Mouse (Mus musculus) left cerebral cortex, adult 8-10 months (tissue): ENCODE results near the gene Ift88. TPM values are rescaled to one million over a fixed set of nuclear protein-coding genes. Genes with fewer than 3 reads are reported as not detected.
"Not testable (repeated sequence)": the region's sequence is repeated elsewhere in the genome, so short reads cannot be mapped to it uniquely, and the experiment has no call there.

ENCODE experiments used
- DNase-seq, 2 experiments: peaks; one replicate each; pipeline ENCODE4 v3.0.0; 2022; ENCODE audit warnings: low spot score in 2 of 2
- total RNA-seq, 4 experiments: library from RNA; stranded (reverse); gene quantifications; 2 replicates each; pipeline ENCODE4 v1.2.4; 2022

Gene Ift88
- total RNA-seq, 4 experiments from 2014 or later: 15.3 to 20.8 (median 17.9) TPM

- DNase-seq: no peak
These were observed 28.7 kb downstream of the Ift88 start for GRCm38 (mm10) chr14:57452516-57452915.

GRCm38 (mm10) chr14:57459883-57460282 is 36.0 kb downstream of the Ift88 start:
- peak in 1 of 2 experiments; percentile 12 for DNase-seq

GRCm38 (mm10) chr14:57460326-57460725 is 36.5 kb downstream of the Ift88 start:
- not testable (repeated sequence) for DNase-seq

GRCm38 (mm10) chr14:57462871-57463270 is 39.0 kb downstream of the Ift88 start:
- no peak for DNase-seq

GRCm38 (mm10) chr14:57475057-57475456 is 51.2 kb downstream of the Ift88 start:
- peak in 1 of 2 experiments; percentile 74 for DNase-seq

GRCm38 (mm10) chr14:57482262-57482661 is 58.4 kb downstream of the Ift88 start:
- no peak for DNase-seq

GRCm38 (mm10) chr14:57484183-57484582 is 60.3 kb downstream of the Ift88 start:
- no peak for DNase-seq

GRCm38 (mm10) chr14:57489696-57490095 is 65.8 kb downstream of the Ift88 start:
- no peak for DNase-seq

- DNase-seq: no peak
These were observed 70.0 kb downstream of the Ift88 start for GRCm38 (mm10) chr14:57493840-57494239.

GRCm38 (mm10) chr14:57503729-57504128 is 79.9 kb downstream of the Ift88 start:
- no peak for DNase-seq

- DNase-seq: no peak
These were observed 85.7 kb downstream of the Ift88 start for GRCm38 (mm10) chr14:57509554-57509953.

GRCm38 (mm10) chr14:57515156-57515762 is 91.4 kb downstream of the Ift88 start:
- DNase-seq: no peak

GRCm38 (mm10) chr14:57517001-57517400 is 93.1 kb downstream of the Ift88 start:
- DNase-seq: peak in 1 of 2 experiments; percentile 84

- no peak for DNase-seq
These were observed 99.9 kb downstream of the Ift88 start for GRCm38 (mm10) chr14:57523762-57524161.

- no peak for DNase-seq
These were observed 101.0 kb downstream of the Ift88 start, which contains the start of gene Il17d for GRCm38 (mm10) chr14:57524671-57525387. TSS of gene Il17d (plus strand) at chr14:57524777.

- DNase-seq: peak in 1 of 2 experiments; percentile 89
These were observed 101.7 kb downstream of the Ift88 start for GRCm38 (mm10) chr14:57525388-57526049.

GRCm38 (mm10) chr14:57526050-57526623 is 102.3 kb downstream of the Ift88 start:
- DNase-seq: no peak

- no peak for DNase-seq
These were observed 103.3 kb downstream of the Ift88 start for GRCm38 (mm10) chr14:57527122-57527521.

- DNase-seq: no peak
These were observed 103.7 kb downstream of the Ift88 start for GRCm38 (mm10) chr14:57527598-57527997.

GRCm38 (mm10) chr14:57529086-57529785 is 105.4 kb downstream of the Ift88 start:
- DNase-seq: peak; percentile 52 to 73

- no peak for DNase-seq
These were observed 106.1 kb downstream of the Ift88 start for GRCm38 (mm10) chr14:57529786-57530515.
